Mouse (Mus musculus) limb, embryonic 10.5 days (tissue): ENCODE data around the gene Hlcs. TPM values are rescaled to one million over a fixed set of nuclear protein-coding genes. Genes with fewer than 3 reads are reported as not detected.
A peak's percentile ranks its signal among the peaks of the same experiment; 100 is the strongest.

Source experiments
- DNase-seq: peaks from one replicate; pipeline ENCODE4 v3.0.0-alpha.2; 2017; ENCODE audit warnings: low spot score
- H3K27ac ChIP-seq: fragments of 300-500 bp; sonication (generic); 2 replicates; pipeline ENCODE4 v1.5.1; 2016; ENCODE audit warnings: mild to moderate bottlenecking
- H3K27me3 ChIP-seq: fragments of 300-500 bp; sonication (generic); 2 replicates; pipeline ENCODE4 v1.6.1; 2016; ENCODE audit warnings: low read depth, mild to moderate bottlenecking; ENCODE audit not compliant: poor library complexity, severe bottlenecking
- H3K36me3 ChIP-seq: fragments of 300-500 bp; sonication (generic); 2 replicates; pipeline ENCODE4 v1.6.1; 2016; ENCODE audit warnings: mild to moderate bottlenecking, moderate library complexity
- H3K4me1 ChIP-seq: fragments of 300-500 bp; sonication (generic); 2 replicates; pipeline ENCODE4 v1.6.1; 2016
- H3K4me3 ChIP-seq: fragments of 300-500 bp; sonication (generic); 2 replicates; pipeline ENCODE4 v1.5.1; 2016; ENCODE audit warnings: mild to moderate bottlenecking, moderate library complexity
- H3K9me3 ChIP-seq: fragments of 300-500 bp; sonication (generic); replicated peaks from 2 replicates; pipeline ENCODE4 v1.6.1; 2016; ENCODE audit warnings: mild to moderate bottlenecking
- WGBS: fragments of 180-500 bp; shearing (Covaris S2); methylation state at CpG from one replicate; pipeline ENCODE4 v1.1.7; 2016; 5-methylcytosine and 5-hydroxymethylcytosine counted together
- polyA plus RNA-seq: library from polyadenylated mRNA; unstranded; fragments of >200 nt; fragmentation: Nextera tagmentation; extraction: Ambion mirVana; gene quantifications from 2 replicates; pipeline ENCODE4 v1.2.1, GENCODE M21; 2016

Hlcs gene
- polyA plus RNA-seq, 1 experiment from 2014 or later, result 11.7 TPM

DNA sequence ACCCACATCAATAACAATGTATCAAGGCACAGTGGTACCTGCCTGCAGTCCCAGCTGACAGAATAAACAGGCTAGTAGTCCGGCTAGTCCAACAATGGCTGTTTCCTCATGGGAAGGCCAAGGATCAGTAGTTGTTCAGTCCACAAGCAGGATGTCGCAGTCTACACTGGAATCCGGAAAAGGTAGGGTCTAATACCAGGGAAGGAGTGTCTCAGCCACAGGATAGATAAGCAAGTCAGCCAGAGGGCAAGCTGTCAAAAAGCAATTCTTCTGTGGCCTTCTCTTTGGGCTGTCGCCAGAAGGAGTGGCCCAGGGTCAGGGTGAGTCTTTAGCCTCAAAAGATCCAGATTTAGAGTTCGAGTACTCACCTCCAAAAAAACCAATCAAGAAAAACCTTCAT is 4.4 kb upstream of the Hlcs start:
- H3K27ac ChIP-seq, result no peak overlapping the region
- 88% methylated on average over 5 of the region's 5 CpGs for WGBS
- peaks cover 7% of the 10 kb centered on the region for H3K4me1 ChIP-seq
- no peaks in the 10 kb centered on the region for H3K9me3 ChIP-seq
- no peak overlapping the region for H3K4me3 ChIP-seq
- DNase-seq, result no peak
- no peaks in the 10 kb centered on the region for H3K36me3 ChIP-seq
- H3K27me3 ChIP-seq, result no peaks in the 10 kb centered on the region

- no peaks in the 10 kb centered on the region for H3K9me3 ChIP-seq
- H3K27ac ChIP-seq, result no peak overlapping the region
- WGBS, result 56% methylated on average over 1 of the region's 1 CpGs
- DNase-seq, result no peak
- H3K4me1 ChIP-seq, result peaks cover 7% of the 10 kb centered on the region
- H3K36me3 ChIP-seq, result no peaks in the 10 kb centered on the region; the same call in 1 of the 2 replicates
- H3K27me3 ChIP-seq, result no peaks in the 10 kb centered on the region
- no peak overlapping the region for H3K4me3 ChIP-seq
These were observed 1.8 kb upstream of the Hlcs start for GRCm38 (mm10) chr16:94315215-94315614.

GRCm38 (mm10) chr16:94314626-94315025 is 1.3 kb upstream of the Hlcs start:
- H3K4me1 ChIP-seq, result peaks cover 7% of the 10 kb centered on the region
- no peak for DNase-seq
- WGBS, result 90% methylated on average over 5 of the region's 5 CpGs
- no peaks in the 10 kb centered on the region; the same call in 1 of the 2 replicates for H3K36me3 ChIP-seq
- H3K27ac ChIP-seq, result no peak overlapping the region
- no peak overlapping the region for H3K4me3 ChIP-seq
- H3K27me3 ChIP-seq, result no peaks in the 10 kb centered on the region
- H3K9me3 ChIP-seq, result no peaks in the 10 kb centered on the region

- under 1% methylated on average over 20 of the region's 20 CpGs for WGBS
- Histone ChIP-seq H3K9me3 (no peaks in the 10 kb centered on the region), H3K4me1 (peaks cover 18% of the 10 kb centered on the region), H3K36me3 (no peaks in the 10 kb centered on the region; the same call in 1 of the 2 replicates), H3K27ac (peak overlapping the region; percentile 99), H3K27me3 (no peaks in the 10 kb centered on the region), H3K4me3 (peak overlapping the region; percentile 81)
- peak; percentile 87 for DNase-seq
These were observed 625 bp downstream of the Hlcs start for GRCm38 (mm10) chr16:94312663-94313228.

DNA sequence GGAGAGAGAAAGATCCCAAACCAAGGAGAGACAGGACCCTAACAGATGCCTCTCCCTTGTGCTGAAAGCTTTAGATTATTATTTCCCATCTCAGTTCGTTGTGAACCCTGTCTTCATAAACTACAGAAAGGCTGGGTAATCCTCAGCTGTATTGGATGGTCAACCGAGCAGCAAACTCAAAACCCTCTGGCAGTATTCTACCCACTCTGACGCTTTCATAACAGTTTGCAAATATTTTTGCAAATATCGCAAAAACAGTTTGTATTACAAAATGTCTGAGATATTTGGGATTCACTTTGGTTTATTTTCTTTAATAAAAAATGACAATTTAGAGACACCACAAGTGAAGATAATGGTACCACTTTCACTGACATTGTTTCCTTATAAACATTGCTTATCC is 1.4 kb downstream of the Hlcs start:
- 83% methylated on average over 4 of the region's 4 CpGs for WGBS
- no peaks in the 10 kb centered on the region for H3K27me3 ChIP-seq
- H3K4me1 ChIP-seq, result peaks cover 22% of the 10 kb centered on the region
- no peaks in the 10 kb centered on the region for H3K9me3 ChIP-seq
- DNase-seq, result no peak
- H3K36me3 ChIP-seq, result no peaks in the 10 kb centered on the region; the same call in 1 of the 2 replicates
- 0 out of 2 replicates have a peak overlapping the region, but pooled peaks have one; percentile 99 for H3K27ac ChIP-seq
- H3K4me3 ChIP-seq, result peak overlapping the region; percentile 81

- peaks cover 22% of the 10 kb centered on the region for H3K4me1 ChIP-seq
- no peak for DNase-seq
- no peaks in the 10 kb centered on the region for H3K9me3 ChIP-seq
- H3K27ac ChIP-seq, result no peak overlapping the region
- H3K4me3 ChIP-seq, result no peak overlapping the region
- H3K36me3 ChIP-seq, result no peaks in the 10 kb centered on the region; the same call in 1 of the 2 replicates
- no peaks in the 10 kb centered on the region for H3K27me3 ChIP-seq
- 85% methylated on average over 1 of the region's 1 CpGs for WGBS
These were observed 2.0 kb downstream of the Hlcs start for GRCm38 (mm10) chr16:94311416-94311815.

GRCm38 (mm10) chr16:94309025-94309424 is 4.3 kb downstream of the Hlcs start:
- no peaks in the 10 kb centered on the region; the same call in 1 of the 2 replicates for H3K36me3 ChIP-seq
- DNase-seq, result no peak
- H3K9me3 ChIP-seq, result no peaks in the 10 kb centered on the region
- 93% methylated on average over 4 of the region's 4 CpGs for WGBS
- H3K27ac ChIP-seq, result no peak overlapping the region
- peaks cover 1% of the 10 kb centered on the region for H3K27me3 ChIP-seq
- peaks cover 21% of the 10 kb centered on the region for H3K4me1 ChIP-seq
- no peak overlapping the region for H3K4me3 ChIP-seq

DNA sequence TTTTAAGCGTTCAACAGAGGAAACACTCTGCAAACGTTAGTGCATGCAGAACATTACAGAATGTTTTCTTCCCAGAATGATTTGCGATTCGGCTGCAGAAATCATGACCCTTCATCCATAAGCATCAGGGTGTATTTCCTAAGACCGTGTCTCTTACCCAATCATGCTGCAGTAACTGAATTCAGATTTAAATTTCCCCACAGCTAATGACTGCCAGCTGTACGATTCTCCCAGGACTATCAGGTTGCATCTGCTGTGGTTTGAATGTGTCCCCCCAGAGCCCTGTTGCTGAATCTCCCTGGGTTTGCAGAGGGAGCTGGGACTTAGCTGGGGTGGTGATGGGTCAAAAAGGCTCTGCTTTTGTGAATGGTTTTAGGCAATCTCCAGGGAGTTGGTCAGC is 5.4 kb downstream of the Hlcs start:
- H3K4me3 ChIP-seq, result no peak overlapping the region
- 40% methylated on average over 6 of the region's 6 CpGs for WGBS
- no peaks in the 10 kb centered on the region for H3K9me3 ChIP-seq
- peak overlapping the region; percentile 74 for H3K27ac ChIP-seq
- H3K36me3 ChIP-seq, result no peaks in the 10 kb centered on the region; the same call in 1 of the 2 replicates
- peak; percentile 77 for DNase-seq
- peaks cover 20% of the 10 kb centered on the region for H3K4me1 ChIP-seq
- peaks cover 12% of the 10 kb centered on the region for H3K27me3 ChIP-seq

GRCm38 (mm10) chr16:94307526-94307925 is 5.8 kb downstream of the Hlcs start:
- no peak for DNase-seq
- Histone ChIP-seq H3K27me3 (peaks cover 14% of the 10 kb centered on the region), H3K36me3 (no peaks in the 10 kb centered on the region; the same call in 1 of the 2 replicates), H3K4me3 (no peak overlapping the region), H3K4me1 (peaks cover 24% of the 10 kb centered on the region), H3K9me3 (no peaks in the 10 kb centered on the region), H3K27ac (peak overlapping the region; percentile 74)
- WGBS, result 72% methylated on average over 6 of the region's 6 CpGs

DNA sequence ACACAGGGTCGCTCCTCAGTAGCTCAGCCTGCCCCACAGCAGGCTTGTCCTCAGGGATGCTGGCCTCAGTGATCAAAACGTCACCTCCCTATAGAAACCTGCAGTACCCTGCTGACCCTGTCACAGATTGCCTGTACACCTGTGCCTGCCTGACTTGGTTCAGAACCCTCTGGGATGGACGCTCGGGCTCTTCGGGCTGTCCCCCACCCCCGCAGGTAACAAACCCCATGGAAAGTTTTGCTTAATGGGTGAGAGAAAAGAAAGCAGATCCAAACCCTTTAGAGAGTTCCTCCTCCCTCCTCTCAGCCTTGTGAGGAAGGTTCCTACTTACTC is 10.2 kb downstream of the Hlcs start:
- H3K4me3 ChIP-seq, result peak overlapping the region; percentile 42
- no peaks in the 10 kb centered on the region for H3K36me3 ChIP-seq
- peak overlapping the region; percentile 71 for H3K27ac ChIP-seq
- WGBS, result 30% methylated on average over 6 of the region's 6 CpGs
- no peak for DNase-seq
- H3K27me3 ChIP-seq, result peaks cover 14% of the 10 kb centered on the region
- peaks cover 30% of the 10 kb centered on the region for H3K4me1 ChIP-seq
- H3K9me3 ChIP-seq, result no peaks in the 10 kb centered on the region

DNA sequence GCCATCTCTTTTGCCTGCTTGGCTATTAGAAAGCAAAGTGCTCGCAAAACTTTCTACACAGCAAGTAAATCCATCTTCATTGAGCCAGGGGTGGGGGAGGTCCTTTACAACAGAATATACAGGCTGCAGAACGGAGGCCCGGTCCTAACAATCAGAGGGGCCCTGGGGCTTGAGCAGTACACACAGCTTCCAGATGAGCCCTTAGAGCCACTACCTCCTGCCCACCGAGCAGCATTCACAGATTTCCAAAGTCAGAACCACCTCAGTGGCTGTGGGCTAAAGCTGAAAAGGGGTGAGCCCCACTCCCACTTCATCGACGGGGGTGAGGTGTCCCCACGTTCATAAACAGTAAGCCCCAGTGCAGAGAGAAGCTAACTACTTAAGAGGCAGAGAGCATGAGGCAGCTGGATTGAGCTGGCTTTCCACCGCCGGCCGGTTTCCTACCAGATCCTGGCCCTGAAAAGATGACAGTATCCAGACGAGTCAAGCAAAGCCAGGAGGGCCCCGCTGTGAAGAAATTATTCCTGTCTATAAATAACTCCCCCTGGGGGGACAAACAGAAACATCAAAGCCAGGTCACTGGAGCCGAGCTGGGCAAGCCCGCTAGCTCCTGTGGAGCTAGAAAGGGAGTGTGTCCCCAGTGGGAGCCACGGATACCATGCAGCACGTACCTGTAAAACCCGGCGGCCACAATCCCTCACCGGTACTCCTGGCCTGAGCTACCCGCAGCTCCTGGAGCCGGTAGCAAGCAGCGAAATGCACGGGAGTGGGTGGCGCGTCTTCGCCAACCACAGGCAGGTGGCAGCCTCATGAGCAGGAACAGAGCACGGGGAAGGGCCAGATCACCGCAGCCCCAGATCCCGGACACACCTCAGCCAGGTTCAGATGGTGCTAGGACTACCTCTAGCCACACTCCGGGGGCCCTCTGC is 10.8 kb downstream of the Hlcs start:
- peaks cover 14% of the 10 kb centered on the region for H3K27me3 ChIP-seq
- H3K27ac ChIP-seq, result peak overlapping the region; percentile 71
- peak overlapping the region; percentile 42 for H3K4me3 ChIP-seq
- no peaks in the 10 kb centered on the region for H3K36me3 ChIP-seq
- no peaks in the 10 kb centered on the region for H3K9me3 ChIP-seq
- 6% methylated on average over 30 of the region's 30 CpGs for WGBS
- peak; percentile 69 for DNase-seq
- peaks cover 24% of the 10 kb centered on the region for H3K4me1 ChIP-seq

DNA sequence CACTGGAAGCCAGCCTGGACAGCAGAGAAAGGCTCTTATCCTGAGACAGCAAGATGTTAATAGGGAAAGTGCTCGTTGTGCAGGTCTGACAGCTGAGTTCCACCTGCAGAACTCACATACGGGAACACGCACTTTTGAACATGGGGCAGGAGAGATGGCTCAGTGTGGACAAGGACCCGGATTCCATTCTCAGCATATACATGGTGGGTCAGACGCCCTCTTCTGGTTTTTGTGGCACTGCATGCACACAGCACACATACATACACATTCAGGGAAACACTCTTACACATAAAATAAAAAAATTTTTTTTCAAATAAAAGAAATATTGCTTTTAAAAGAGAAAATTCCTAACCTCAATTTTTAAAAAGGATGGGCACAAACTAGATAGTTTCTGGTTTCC is 11.7 kb downstream of the Hlcs start:
- Histone ChIP-seq H3K4me3 (no peak overlapping the region), H3K9me3 (no peaks in the 10 kb centered on the region), H3K36me3 (no peaks in the 10 kb centered on the region), H3K4me1 (peaks cover 21% of the 10 kb centered on the region), H3K27ac (no peak overlapping the region), H3K27me3 (peaks cover 14% of the 10 kb centered on the region)
- no peak for DNase-seq
- WGBS, result 82% methylated on average over 5 of the region's 5 CpGs

DNA sequence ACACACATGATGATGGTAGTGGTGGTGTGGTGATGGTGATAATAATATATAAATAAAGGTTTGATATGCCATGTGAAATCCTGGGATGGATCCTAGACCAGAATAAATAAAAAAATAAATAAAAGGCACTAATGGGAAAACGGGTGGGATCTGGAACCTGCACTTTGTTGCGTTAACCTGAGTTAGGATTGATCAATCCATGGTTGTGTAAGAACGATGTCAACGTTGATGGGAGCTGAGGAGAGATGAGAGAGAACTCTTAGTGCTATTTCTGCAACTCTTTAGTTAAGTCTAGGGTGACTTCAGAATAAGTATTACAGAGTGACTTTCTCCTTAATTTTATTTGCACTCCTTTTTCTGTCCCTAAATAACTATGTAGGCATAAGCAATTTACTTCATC is 12.2 kb downstream of the Hlcs start:
- 89% methylated on average over 4 of the region's 4 CpGs for WGBS
- Histone ChIP-seq H3K27ac (no peak overlapping the region), H3K27me3 (peaks cover 14% of the 10 kb centered on the region), H3K9me3 (no peaks in the 10 kb centered on the region), H3K4me3 (no peak overlapping the region), H3K4me1 (peaks cover 21% of the 10 kb centered on the region), H3K36me3 (no peaks in the 10 kb centered on the region)
- DNase-seq, result no peak
